Mouse (Mus musculus) ES-CJ7 (cell line): ENCODE results near the gene Tshz2.

Experiments used
- DNase-seq: peaks from one replicate; pipeline ENCODE4 v3.0.0; 2011; ENCODE audit warnings: low read depth, low spot score

Gene Tshz2

GRCm38 (mm10) chr2:170002594-170003504 lies 370.0 kb downstream of the Tshz2 start:
- peak; percentile 79 for DNase-seq

GRCm38 (mm10) chr2:170003666-170004065 lies 370.9 kb downstream of the Tshz2 start:
- no peak for DNase-seq

- no peak for DNase-seq
These were observed 374.0 kb downstream of the Tshz2 start for GRCm38 (mm10) chr2:170006829-170007228.

GRCm38 (mm10) chr2:170007426-170007958 lies 374.7 kb downstream of the Tshz2 start:
- no peak for DNase-seq

- peak; percentile 36 for DNase-seq
These were observed 376.9 kb downstream of the Tshz2 start for GRCm38 (mm10) chr2:170009729-170010128.

GRCm38 (mm10) chr2:170011858-170012257 lies 379.0 kb downstream of the Tshz2 start:
- no peak for DNase-seq

GRCm38 (mm10) chr2:170017302-170017701 lies 384.5 kb downstream of the Tshz2 start:
- DNase-seq, result no peak

GRCm38 (mm10) chr2:170017926-170018325 lies 385.1 kb downstream of the Tshz2 start:
- DNase-seq, result no peak

- no peak for DNase-seq
These were observed 390.1 kb downstream of the Tshz2 start for GRCm38 (mm10) chr2:170022953-170023352.

- DNase-seq, result no peak
These were observed 390.9 kb downstream of the Tshz2 start for GRCm38 (mm10) chr2:170023741-170024140.

GRCm38 (mm10) chr2:170024939-170025338 lies 392.1 kb downstream of the Tshz2 start:
- peak; percentile 52 for DNase-seq

- no peak for DNase-seq
These were observed 393.1 kb downstream of the Tshz2 start for GRCm38 (mm10) chr2:170025896-170026295.

GRCm38 (mm10) chr2:170027837-170028236 lies 395.0 kb downstream of the Tshz2 start:
- peak; percentile 64 for DNase-seq

- DNase-seq, result no peak
These were observed 395.9 kb downstream of the Tshz2 start for GRCm38 (mm10) chr2:170028488-170029303.

- no peak for DNase-seq
These were observed 396.6 kb downstream of the Tshz2 start for GRCm38 (mm10) chr2:170029304-170029856.

GRCm38 (mm10) chr2:170031226-170031625 lies 398.4 kb downstream of the Tshz2 start:
- no peak for DNase-seq

- peak; percentile 85 for DNase-seq
These were observed 399.1 kb downstream of the Tshz2 start for GRCm38 (mm10) chr2:170031872-170032271.

GRCm38 (mm10) chr2:170033219-170033618 lies 400.4 kb downstream of the Tshz2 start:
- DNase-seq, result no peak

- DNase-seq, result no peak
These were observed 402.0 kb downstream of the Tshz2 start for GRCm38 (mm10) chr2:170034794-170035193.

- no peak for DNase-seq
These were observed 404.0 kb downstream of the Tshz2 start for GRCm38 (mm10) chr2:170036791-170037241.

- DNase-seq, result no peak
These were observed 404.5 kb downstream of the Tshz2 start for GRCm38 (mm10) chr2:170037346-170037745.

GRCm38 (mm10) chr2:170039772-170040171 lies 407.0 kb downstream of the Tshz2 start:
- no peak for DNase-seq
